Mouse (Mus musculus) intestine, embryonic 16.5 days (tissue): ENCODE results near the gene Fnbp1. TPM values are rescaled to one million over a fixed set of nuclear protein-coding genes. Genes with fewer than 3 reads are reported as not detected.

ENCODE experiments used
- ATAC-seq: fragments of 200-750 bp; cut with Nextera tagmentation; 2 replicates; pipeline ENCODE4 v1.8.0; 2017; ENCODE audit warnings: moderate TSS enrichment, moderate library complexity
- H3K27ac ChIP-seq: fragments of 300-500 bp; sonication (generic); 2 replicates; pipeline ENCODE4 v1.5.1; 2014; ENCODE audit warnings: mild to moderate bottlenecking, low read length
- H3K27me3 ChIP-seq: fragments of 300-500 bp; sonication (generic); replicated peaks from 2 replicates; pipeline ENCODE4 v1.6.1; 2014; ENCODE audit warnings: low read length, control low read depth, mixed read lengths; ENCODE audit not compliant: control insufficient read depth, insufficient read depth
- H3K36me3 ChIP-seq: fragments of 300-500 bp; sonication (generic); 2 replicates; pipeline ENCODE4 v1.6.1; 2014; ENCODE audit warnings: low read length, control low read depth; ENCODE audit not compliant: control insufficient read depth, insufficient read depth
- H3K4me1 ChIP-seq: fragments of 300-500 bp; sonication (generic); 2 replicates; pipeline ENCODE4 v1.6.1; 2014; ENCODE audit warnings: low read length, control low read depth, mixed read lengths; ENCODE audit not compliant: control insufficient read depth, insufficient read depth
- H3K4me2 ChIP-seq: fragments of 300-500 bp; sonication (generic); 2 replicates; pipeline ENCODE4 v1.6.1; 2014; ENCODE audit warnings: low read depth, low read length, control low read depth
- H3K4me3 ChIP-seq: fragments of 300-500 bp; sonication (generic); 2 replicates; pipeline ENCODE4 v1.5.1; 2014; ENCODE audit warnings: mild to moderate bottlenecking, low read length
- H3K9ac ChIP-seq: fragments of 300-500 bp; sonication (generic); 2 replicates; pipeline ENCODE4 v1.6.1; 2014; ENCODE audit warnings: low read depth, low read length
- H3K9me3 ChIP-seq: fragments of 300-500 bp; sonication (generic); 2 replicates; pipeline ENCODE4 v1.6.1; 2016; ENCODE audit warnings: low read length, control low read depth; ENCODE audit not compliant: control insufficient read depth
- WGBS: fragments of 180-500 bp; shearing (Covaris S2); extraction: QIAGEN DNeasy Blood & Tissue Kit; methylation state at CpG from one replicate; pipeline ENCODE4 v1.1.7; 2014; 5-methylcytosine and 5-hydroxymethylcytosine counted together
- polyA plus RNA-seq: library from polyadenylated mRNA; unstranded; fragments of >200 nt; fragmentation: Nextera tagmentation; extraction: Ambion mirVana; gene quantifications from 2 replicates; pipeline ENCODE4 v1.2.1, GENCODE M21; 2015

The Fnbp1 gene
- polyA plus RNA-seq, 1 experiment from 2014 or later: 21.1 TPM

GRCm38 (mm10) chr2:31005453-31005852, 136.4 kb downstream of the Fnbp1 start:
- Histone ChIP-seq H3K27ac (no peak overlapping the region), H3K36me3 (0 out of 2 replicates have a peak, but pooled peaks cover 7% of the 10 kb centered on the region), H3K4me1 (no peaks in the 10 kb centered on the region), H3K4me2 (no peak overlapping the region), H3K9me3 (no peaks in the 10 kb centered on the region), H3K4me3 (no peak overlapping the region), H3K9ac (no peak overlapping the region), H3K27me3 (no peaks in the 10 kb centered on the region)
- no peak for ATAC-seq
- WGBS: 80% methylated on average over 2 of the region's 2 CpGs

DNA sequence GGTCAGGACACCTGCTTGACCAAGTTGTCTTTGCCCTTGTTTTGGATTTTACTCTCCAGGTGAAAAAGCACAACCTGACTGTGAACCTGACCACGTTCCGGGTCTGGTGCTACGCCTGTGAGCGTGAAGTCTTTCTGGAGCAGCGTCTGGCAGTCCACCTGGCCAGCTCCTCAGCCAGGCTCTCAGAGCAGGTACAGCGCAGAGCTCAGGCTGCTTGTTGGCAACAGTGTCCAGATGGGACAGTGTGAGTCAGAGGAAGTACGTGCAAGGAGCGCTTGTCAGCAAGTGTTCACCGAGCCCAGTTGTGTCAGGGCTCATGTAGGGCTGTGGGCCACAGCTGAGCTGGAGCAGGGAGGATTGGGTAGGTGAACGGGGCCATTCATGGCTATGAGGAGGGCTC, 139.0 kb downstream of the Fnbp1 start:
- no peaks in the 10 kb centered on the region for H3K27me3 ChIP-seq
- 0 out of 2 replicates have a peak, but pooled peaks cover 5% of the 10 kb centered on the region for H3K36me3 ChIP-seq
- H3K9ac ChIP-seq: no peak overlapping the region
- 95% methylated on average over 10 of the region's 10 CpGs for WGBS
- no peak overlapping the region for H3K27ac ChIP-seq
- ATAC-seq: no peak
- no peaks in the 10 kb centered on the region for H3K4me1 ChIP-seq
- H3K9me3 ChIP-seq: no peaks in the 10 kb centered on the region
- no peak overlapping the region for H3K4me2 ChIP-seq
- no peak overlapping the region for H3K4me3 ChIP-seq

- ATAC-seq: no peak
- no peak overlapping the region for H3K4me2 ChIP-seq
- H3K27me3 ChIP-seq: no peaks in the 10 kb centered on the region
- no peaks in the 10 kb centered on the region for H3K36me3 ChIP-seq
- 56% methylated on average over 8 of the region's 8 CpGs for WGBS
- no peak overlapping the region for H3K9ac ChIP-seq
- H3K4me1 ChIP-seq: no peaks in the 10 kb centered on the region
- H3K27ac ChIP-seq: no peak overlapping the region
- H3K4me3 ChIP-seq: no peak overlapping the region
- no peaks in the 10 kb centered on the region for H3K9me3 ChIP-seq
Measured at GRCm38 (mm10) chr2:30998443-30999260, 143.2 kb downstream of the Fnbp1 start.

DNA sequence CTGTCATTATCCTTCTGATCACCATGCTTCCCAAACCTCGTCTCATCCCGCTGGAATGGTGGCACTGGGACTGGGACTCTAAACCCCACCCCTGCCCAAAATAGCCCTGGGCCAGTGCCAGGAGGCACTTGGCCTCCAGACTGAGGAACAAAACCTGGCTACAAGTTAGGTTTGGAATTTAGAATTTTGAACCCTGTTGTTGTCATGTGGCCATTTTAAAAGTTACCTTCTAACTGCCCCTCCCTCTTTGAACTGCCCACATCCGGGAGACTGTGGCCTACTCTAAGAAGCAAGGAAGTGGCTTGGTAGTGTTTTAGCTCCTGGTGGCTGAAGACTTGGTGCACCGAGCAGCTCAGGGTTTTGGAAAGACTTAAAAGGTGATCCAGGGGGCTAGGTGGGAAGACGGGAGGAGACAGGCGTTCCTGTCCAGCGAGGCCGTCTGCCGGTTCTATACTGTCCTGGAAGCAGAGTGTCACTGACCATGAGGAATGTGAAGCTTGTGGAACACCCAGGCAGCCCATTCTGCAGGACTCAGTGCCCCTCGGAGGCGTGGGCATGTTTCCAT, 146.3 kb downstream of the Fnbp1 start:
- no peak overlapping the region for H3K27ac ChIP-seq
- H3K4me1 ChIP-seq: no peaks in the 10 kb centered on the region
- no peak overlapping the region for H3K4me3 ChIP-seq
- H3K9ac ChIP-seq: no peak overlapping the region
- no peak for ATAC-seq
- H3K36me3 ChIP-seq: no peaks in the 10 kb centered on the region
- no peaks in the 10 kb centered on the region for H3K27me3 ChIP-seq
- no peaks in the 10 kb centered on the region for H3K9me3 ChIP-seq
- WGBS: 81% methylated on average over 11 of the region's 11 CpGs
- no peak overlapping the region for H3K4me2 ChIP-seq

DNA sequence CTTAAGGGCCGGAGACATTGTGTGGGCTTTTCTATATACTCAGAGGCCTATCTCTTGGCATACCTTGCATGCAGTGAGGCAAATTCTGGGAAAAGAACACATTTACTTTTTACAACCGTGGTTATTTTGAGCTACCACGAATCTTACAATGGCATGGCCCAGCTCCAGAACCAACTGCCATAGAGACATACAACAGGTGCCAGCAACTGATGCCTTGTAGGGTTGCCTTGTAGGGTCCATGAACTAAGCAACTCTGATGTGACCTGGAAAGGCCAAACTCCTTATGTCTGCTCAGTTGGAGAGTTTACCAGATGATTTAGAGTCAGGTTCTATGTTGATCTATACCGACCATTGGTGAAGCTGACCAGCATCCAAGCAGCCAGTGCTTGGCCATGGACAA, 147.0 kb downstream of the Fnbp1 start:
- Histone ChIP-seq H3K4me3 (no peak overlapping the region), H3K4me1 (no peaks in the 10 kb centered on the region), H3K4me2 (no peak overlapping the region), H3K9ac (no peak overlapping the region), H3K27ac (no peak overlapping the region), H3K27me3 (no peaks in the 10 kb centered on the region), H3K9me3 (no peaks in the 10 kb centered on the region), H3K36me3 (no peaks in the 10 kb centered on the region)
- ATAC-seq: no peak
- 95% methylated on average over 4 of the region's 4 CpGs for WGBS

GRCm38 (mm10) chr2:30990221-30990620, 151.6 kb downstream of the Fnbp1 start:
- no peaks in the 10 kb centered on the region for H3K27me3 ChIP-seq
- no peak overlapping the region for H3K27ac ChIP-seq
- no peaks in the 10 kb centered on the region for H3K9me3 ChIP-seq
- ATAC-seq: no peak
- WGBS: 84% methylated on average over 9 of the region's 9 CpGs
- H3K9ac ChIP-seq: no peak overlapping the region
- peaks cover 8% of the 10 kb centered on the region for H3K4me1 ChIP-seq
- H3K4me2 ChIP-seq: no peak overlapping the region
- H3K4me3 ChIP-seq: no peak overlapping the region
- no peaks in the 10 kb centered on the region for H3K36me3 ChIP-seq

DNA sequence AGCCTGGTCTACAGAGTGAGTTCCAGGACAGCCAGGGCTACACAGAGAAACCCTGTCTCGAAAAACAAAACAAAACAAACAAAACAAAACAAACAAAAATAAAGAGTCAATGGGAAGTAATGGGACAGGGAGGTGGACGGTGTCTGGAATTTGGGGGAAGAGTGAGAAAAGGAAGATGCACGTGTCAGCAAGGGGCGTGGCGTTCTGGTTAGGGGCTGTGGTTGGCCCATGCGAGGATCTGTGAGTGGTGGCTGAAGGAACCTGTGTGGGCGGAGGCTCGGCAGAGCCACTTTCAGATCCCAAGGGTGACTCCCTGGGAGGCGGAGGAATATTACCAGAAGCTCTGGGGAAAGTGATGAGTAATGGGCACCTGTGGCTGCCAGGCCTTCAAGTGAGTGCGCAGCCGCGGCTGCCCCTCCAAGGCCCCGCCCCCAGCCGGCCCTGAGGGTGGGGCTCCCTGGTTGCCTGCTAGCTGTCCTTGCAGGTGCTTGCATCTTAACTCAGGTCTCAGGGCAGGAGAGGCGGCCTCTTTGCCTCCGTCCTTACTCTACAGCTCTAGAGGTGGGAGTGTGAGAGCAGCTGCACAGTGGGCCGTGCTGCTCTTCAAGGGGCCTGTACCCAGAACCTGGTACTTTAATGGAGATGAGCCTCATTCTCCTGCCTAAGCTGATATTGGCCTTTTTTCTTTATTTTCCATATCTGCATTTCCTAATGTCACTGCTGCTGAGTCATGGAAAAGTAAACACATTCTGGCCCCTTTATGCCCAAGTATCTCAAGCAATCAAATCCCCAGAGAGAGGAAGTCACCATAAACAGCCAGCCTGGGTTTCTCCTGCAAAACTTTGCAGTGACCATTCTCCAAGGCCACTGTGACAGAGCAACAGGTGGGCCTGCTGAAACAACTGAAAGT, 156.4 kb downstream of the Fnbp1 start:
- 18% methylated on average over 17 of the region's 17 CpGs for WGBS
- Histone ChIP-seq H3K36me3 (no peaks in the 10 kb centered on the region), H3K27ac (peak overlapping the region; percentile 76), H3K27me3 (no peaks in the 10 kb centered on the region), H3K4me1 (peaks cover 21% of the 10 kb centered on the region), H3K9me3 (no peaks in the 10 kb centered on the region), H3K9ac (peak overlapping the region; percentile 40; the same call in 1 of the 2 replicates), H3K4me3 (peak overlapping the region; percentile 7), H3K4me2 (peak overlapping the region; percentile 36; the same call in 1 of the 2 replicates)
- peak; percentile 34 for ATAC-seq

- Histone ChIP-seq H3K4me1 (peaks cover 21% of the 10 kb centered on the region), H3K36me3 (peaks cover 3% of the 10 kb centered on the region; the same call in 1 of the 2 replicates), H3K4me3 (peak overlapping the region; percentile 74), H3K27me3 (no peaks in the 10 kb centered on the region), H3K9ac (peak overlapping the region; percentile 73), H3K9me3 (no peaks in the 10 kb centered on the region), H3K27ac (no peak overlapping the region), H3K4me2 (peak overlapping the region; percentile 81)
- no peak for ATAC-seq
- 46% methylated on average over 7 of the region's 7 CpGs for WGBS
Measured at GRCm38 (mm10) chr2:30983024-30983423, 158.8 kb downstream of the Fnbp1 start.
